Comparison of ENCODE assay signal across 9 mouse cellular contexts in genomic region chr7:80375376-80376039, GRCm38 (mm10). TPM values are rescaled to one million over a fixed set of nuclear protein-coding genes. Genes with fewer than 3 reads are reported as not detected.
DNase-seq lines count a peak whose midpoint lies in the region; ATAC-seq and TF ChIP-seq lines count a peak whose summit lies in the region.
"Had no signal": no experiment of that assay in that cellular context is flagged by ENCODE, and none has a peak within 500 bp of the region (broad histone marks: within the 10 kb centered on the region; RNA-seq: fewer than 3 reads in every experiment).

No protein-coding gene starts in this region.

- peaks cover under 1% of the 10 kb centered on the region; the same call in 1 of the 2 replicates for H3K79me2 ChIP-seq in macrophage (ENCODE audit: inconsistent target)

- no peak overlapping the region for H3K4me3 ChIP-seq in midbrain, postnatal 0 days (ENCODE audit: low read depth, low read length)
- H3K4me3 ChIP-seq in midbrain, embryonic 16.5 days (ENCODE audit: low read depth, low read length), result no peak overlapping the region
- H3K4me3 ChIP-seq in macrophage (ENCODE audit: inconsistent target), result no peak overlapping the region
- no peak overlapping the region for H3K4me3 ChIP-seq in forebrain, embryonic 15.5 days
- H3K4me3 ChIP-seq: heart, embryonic 13.5 days had no signal

- no peaks in the 10 kb centered on the region for H3K9me3 ChIP-seq in midbrain, postnatal 0 days (ENCODE audit: low read length)
- no peaks in the 10 kb centered on the region for H3K9me3 ChIP-seq in midbrain, embryonic 16.5 days (replicated peaks; ENCODE audit: control insufficient read depth, low read length, poor library complexity, severe bottlenecking)
- H3K9me3 ChIP-seq in forebrain, embryonic 15.5 days, result no peaks in the 10 kb centered on the region
- H3K9me3 ChIP-seq: heart, embryonic 13.5 days had no signal

- no peak for DNase-seq in midbrain, postnatal 0 days (ENCODE audit: low spot score)
- DNase-seq in A20 (ENCODE audit: low read depth, low spot score), result peak; percentile 84
- DNase-seq in MN1 (ENCODE audit: low spot score), result peak; percentile 78
- DNase-seq in layer of hippocampus, adult 8-10 months (ENCODE audit: low spot score in 2 of 2), result no peak
- DNase-seq: right cerebral cortex, postnatal 25 days had no signal

- no peaks in the 10 kb centered on the region for H3K36me3 ChIP-seq in midbrain, postnatal 0 days (ENCODE audit: insufficient read depth, low read length)
- no peaks in the 10 kb centered on the region for H3K36me3 ChIP-seq in midbrain, embryonic 16.5 days (ENCODE audit: control insufficient read depth, insufficient read depth, low read length)
- peaks cover 38% of the 10 kb centered on the region for H3K36me3 ChIP-seq in macrophage (ENCODE audit: inconsistent target)
- no peaks in the 10 kb centered on the region for H3K36me3 ChIP-seq in forebrain, embryonic 15.5 days

- H3K4me1 ChIP-seq in midbrain, postnatal 0 days (ENCODE audit: insufficient read depth, low read length), result 0 out of 2 replicates have a peak, but pooled peaks cover 5% of the 10 kb centered on the region
- peaks cover 5% of the 10 kb centered on the region; the same call in 1 of the 2 replicates for H3K4me1 ChIP-seq in midbrain, embryonic 16.5 days (ENCODE audit: control insufficient read depth, insufficient read depth, low read length)
- H3K4me1 ChIP-seq in forebrain, embryonic 15.5 days, result no peaks in the 10 kb centered on the region

- H3K9ac ChIP-seq in midbrain, postnatal 0 days (replicated peaks; ENCODE audit: low read length, poor library complexity, severe bottlenecking), result peak overlapping the region; percentile 36; the same call in 1 of the 2 replicates
- H3K9ac ChIP-seq in midbrain, embryonic 16.5 days (ENCODE audit: low read depth, low read length), result no peak overlapping the region
- H3K9ac ChIP-seq in forebrain, embryonic 15.5 days (replicated peaks), result no peak overlapping the region
- H3K9ac ChIP-seq: heart, embryonic 13.5 days had no signal

- TF ChIP-seq CTCF in midbrain, postnatal 0 days (IDR thresholded peaks at IDR 0.05), result no peak

- no peaks in the 10 kb centered on the region for H3K27me3 ChIP-seq in midbrain, postnatal 0 days (ENCODE audit: insufficient read depth, low read length)
- H3K27me3 ChIP-seq in midbrain, embryonic 16.5 days (ENCODE audit: control insufficient read depth, insufficient read depth, low read depth, low read length), result no peaks in the 10 kb centered on the region
- no peaks in the 10 kb centered on the region for H3K27me3 ChIP-seq in forebrain, embryonic 15.5 days
- H3K27me3 ChIP-seq: heart, embryonic 13.5 days had no signal

- no peak overlapping the region for H3K27ac ChIP-seq in midbrain, postnatal 0 days (ENCODE audit: low read depth, low read length)
- no peak overlapping the region; the same call in 1 of the 2 replicates for H3K27ac ChIP-seq in midbrain, embryonic 16.5 days (ENCODE audit: low read length)
- H3K27ac ChIP-seq in macrophage, result peak overlapping the region; percentile 13; the same call in 1 of the 2 replicates
- no peak overlapping the region for H3K27ac ChIP-seq in forebrain, embryonic 15.5 days (replicated peaks)
- H3K27ac ChIP-seq: heart, embryonic 13.5 days had no signal

- 91% methylated on average over 9 of the region's 9 CpGs for WGBS in midbrain, postnatal 0 days
- 92% methylated on average over 9 of the region's 9 CpGs for WGBS in midbrain, embryonic 16.5 days
- 19% methylated on average over 8 of the region's 9 CpGs for WGBS in macrophage (ENCODE audit: missing documents)
- WGBS in forebrain, embryonic 15.5 days, result 88% methylated on average over 9 of the region's 9 CpGs

- H3K4me2 ChIP-seq in midbrain, postnatal 0 days (ENCODE audit: low read depth, low read length, poor library complexity, severe bottlenecking), result no peak overlapping the region
- no peak overlapping the region for H3K4me2 ChIP-seq in midbrain, embryonic 16.5 days (ENCODE audit: low read length)
- H3K4me2 ChIP-seq in forebrain, embryonic 15.5 days (replicated peaks), result no peak overlapping the region
- H3K4me2 ChIP-seq: heart, embryonic 13.5 days had no signal

- no peak for ATAC-seq in midbrain, postnatal 0 days (ENCODE audit: low FRiP score)
- ATAC-seq in midbrain, embryonic 16.5 days, result no peak
- ATAC-seq in forebrain, embryonic 15.5 days (replicated peaks), result no peak

RNA-seq across cellular contexts. Expression of gene Man2a2, which starts 4.3 kb away (rescaled TPM):
- total RNA-seq in midbrain, postnatal 0 days (2014; rRNA removed), result 59.1 and 70.2 TPM in 2 replicates
- polyA plus RNA-seq in midbrain, postnatal 0 days (2015; fragmentation: Nextera tagmentation; extraction: Ambion mirVana), result 13.7 and 16.6 TPM in 2 replicates
- 25.2 and 25.8 TPM in 2 replicates for polyA plus RNA-seq in midbrain, embryonic 16.5 days (2015; fragmentation: Nextera tagmentation; extraction: Ambion mirVana)
- 100 to 1,000 TPM in 16 of 26 experiments, 10 to 100 TPM in 10; 16.5 to 452 (median 118) TPM for total RNA-seq in macrophage (2018; cell fraction: chromatin; rRNA removed)
- 10 to 100 TPM; 10.2 to 96.2 (median 35.6) TPM for total RNA-seq in macrophage (2018; cell fraction: cytosol; rRNA removed)
- total RNA-seq in macrophage (2018; cell fraction: nucleus; rRNA removed), result 100 to 1,000 TPM in 9 of 26 experiments, 10 to 100 TPM in 17; 18.0 to 266 (median 60.2) TPM
- polyA plus RNA-seq in macrophage (2018), result 15.9 to 83.7 TPM (median 73.2 TPM) in 3 replicates
- total RNA-seq in layer of hippocampus, adult 8-10 months (2022), result 100 to 1,000 TPM; 161 to 192 (median 173) TPM
- 19.2 and 20.3 TPM in 2 replicates for polyA plus RNA-seq in forebrain, embryonic 15.5 days (2015; fragmentation: Nextera tagmentation; extraction: Ambion mirVana)

RNA-seq across cellular contexts. Expression of gene Fes, which starts 12.2 kb away (rescaled TPM):
- 4.3 and 7.9 TPM in 2 replicates for total RNA-seq in midbrain, postnatal 0 days (2014; rRNA removed)
- polyA plus RNA-seq in midbrain, postnatal 0 days (2015; fragmentation: Nextera tagmentation; extraction: Ambion mirVana), result 3.1 and 3.7 TPM in 2 replicates
- 2.7 and 3.4 TPM in 2 replicates for polyA plus RNA-seq in midbrain, embryonic 16.5 days (2015; fragmentation: Nextera tagmentation; extraction: Ambion mirVana)
- 100 to 1,000 TPM; 233 to 743 (median 466) TPM for total RNA-seq in macrophage (2018; cell fraction: chromatin; rRNA removed)
- total RNA-seq in macrophage (2018; cell fraction: cytosol; rRNA removed), result 100 to 1,000 TPM in 17 of 26 experiments, 10 to 100 TPM in 9; 77.5 to 143 (median 115) TPM
- total RNA-seq in macrophage (2018; cell fraction: nucleus; rRNA removed), result 100 to 1,000 TPM; 141 to 390 (median 271) TPM
- polyA plus RNA-seq in macrophage (2018), result 96.8 to 128 TPM (median 114 TPM) in 3 replicates
- total RNA-seq in layer of hippocampus, adult 8-10 months (2022), result 10 to 100 TPM in 2 of 4 experiments, 1 to 10 TPM in 2; 7.0 to 20.0 (median 14.1) TPM
- 2.6 and 3.3 TPM in 2 replicates for polyA plus RNA-seq in forebrain, embryonic 15.5 days (2015; fragmentation: Nextera tagmentation; extraction: Ambion mirVana)

RNA-seq across cellular contexts. Expression of gene Furin, which starts 29.7 kb away (rescaled TPM):
- 16.6 TPM in 2 replicates for total RNA-seq in midbrain, postnatal 0 days (2014; rRNA removed)
- polyA plus RNA-seq in midbrain, postnatal 0 days (2015; fragmentation: Nextera tagmentation; extraction: Ambion mirVana), result 5.0 and 6.0 TPM in 2 replicates
- polyA plus RNA-seq in midbrain, embryonic 16.5 days (2015; fragmentation: Nextera tagmentation; extraction: Ambion mirVana), result 3.9 and 4.1 TPM in 2 replicates
- 100 to 1,000 TPM in 15 of 26 experiments, 10 to 100 TPM in 11; 45.1 to 380 (median 113) TPM for total RNA-seq in macrophage (2018; cell fraction: chromatin; rRNA removed)
- 100 to 1,000 TPM in 8 of 26 experiments, 10 to 100 TPM in 18; 48.1 to 244 (median 82.1) TPM for total RNA-seq in macrophage (2018; cell fraction: cytosol; rRNA removed)
- 100 to 1,000 TPM in 22 of 26 experiments, 10 to 100 TPM in 4; 71.1 to 321 (median 139) TPM for total RNA-seq in macrophage (2018; cell fraction: nucleus; rRNA removed)
- polyA plus RNA-seq in macrophage (2018), result 37.1 to 65.0 TPM (median 49.0 TPM) in 3 replicates
- total RNA-seq in layer of hippocampus, adult 8-10 months (2022), result 10 to 100 TPM; 36.1 to 43.8 (median 39.7) TPM
- 4.8 and 4.9 TPM in 2 replicates for polyA plus RNA-seq in forebrain, embryonic 15.5 days (2015; fragmentation: Nextera tagmentation; extraction: Ambion mirVana)

RNA-seq across cellular contexts. Expression of gene Hddc3, which starts 32.6 kb away (rescaled TPM):
- total RNA-seq in midbrain, postnatal 0 days (2014; rRNA removed), result 35.9 and 36.7 TPM in 2 replicates
- 15.1 and 16.8 TPM in 2 replicates for polyA plus RNA-seq in midbrain, postnatal 0 days (2015; fragmentation: Nextera tagmentation; extraction: Ambion mirVana)
- polyA plus RNA-seq in midbrain, embryonic 16.5 days (2015; fragmentation: Nextera tagmentation; extraction: Ambion mirVana), result 23.3 and 27.7 TPM in 2 replicates
- 10 to 100 TPM in 18 of 26 experiments, 1 to 10 TPM in 8; 5.5 to 39.3 (median 13.0) TPM for total RNA-seq in macrophage (2018; cell fraction: chromatin; rRNA removed)
- total RNA-seq in macrophage (2018; cell fraction: cytosol; rRNA removed), result 10 to 100 TPM in 2 of 26 experiments, 1 to 10 TPM in 24; 3.4 to 10.3 (median 6.3) TPM
- 10 to 100 TPM in 9 of 26 experiments, 1 to 10 TPM in 17; 2.0 to 26.1 (median 8.0) TPM for total RNA-seq in macrophage (2018; cell fraction: nucleus; rRNA removed)
- polyA plus RNA-seq in macrophage (2018), result 6.0 to 14.5 TPM (median 10.1 TPM) in 3 replicates
- 10 to 100 TPM; 37.7 to 55.7 (median 49.0) TPM for total RNA-seq in layer of hippocampus, adult 8-10 months (2022)
- polyA plus RNA-seq in forebrain, embryonic 15.5 days (2015; fragmentation: Nextera tagmentation; extraction: Ambion mirVana), result 23.0 and 25.4 TPM in 2 replicates

RNA-seq across cellular contexts. Expression of gene Unc45a, which starts 34.7 kb away (rescaled TPM):
- total RNA-seq in midbrain, postnatal 0 days (2014; rRNA removed), result 51.0 and 63.3 TPM in 2 replicates
- 54.6 and 55.9 TPM in 2 replicates for polyA plus RNA-seq in midbrain, postnatal 0 days (2015; fragmentation: Nextera tagmentation; extraction: Ambion mirVana)
- polyA plus RNA-seq in midbrain, embryonic 16.5 days (2015; fragmentation: Nextera tagmentation; extraction: Ambion mirVana), result 61.9 and 62.6 TPM in 2 replicates
- 10 to 100 TPM; 18.0 to 61.1 (median 36.9) TPM for total RNA-seq in macrophage (2018; cell fraction: chromatin; rRNA removed)
- 10 to 100 TPM; 11.1 to 24.4 (median 17.7) TPM for total RNA-seq in macrophage (2018; cell fraction: cytosol; rRNA removed)
- 10 to 100 TPM; 15.6 to 55.1 (median 26.9) TPM for total RNA-seq in macrophage (2018; cell fraction: nucleus; rRNA removed)
- polyA plus RNA-seq in macrophage (2018), result 14.3 to 19.5 TPM (median 16.2 TPM) in 3 replicates
- total RNA-seq in layer of hippocampus, adult 8-10 months (2022), result 10 to 100 TPM; 35.5 to 47.2 (median 40.6) TPM
- polyA plus RNA-seq in forebrain, embryonic 15.5 days (2015; fragmentation: Nextera tagmentation; extraction: Ambion mirVana), result 48.2 and 54.3 TPM in 2 replicates

Comparison
In these comparisons a context has a peak if more than half of its experiments do, and no peak if none do; other contexts are left out.
1. DNase-seq: peak in A20 (single experiment) and MN1 (single experiment); none in midbrain, postnatal 0 days (single experiment) and layer of hippocampus, adult 8-10 months (0 of 2).
2. RNA of gene Fes, which starts 12.2 kb away (polyA plus RNA-seq): 96.8 to 128 TPM in macrophage; 2.7 to 3.4 TPM in midbrain, embryonic 16.5 days, 3.1 to 3.7 TPM in midbrain, postnatal 0 days and 2.6 to 3.3 TPM in forebrain, embryonic 15.5 days; every median in the first group is over 10 times any median in the second.